Mouse (Mus musculus): ENCODE results near the gene Olfr1018.

Gene Olfr1018

DNA sequence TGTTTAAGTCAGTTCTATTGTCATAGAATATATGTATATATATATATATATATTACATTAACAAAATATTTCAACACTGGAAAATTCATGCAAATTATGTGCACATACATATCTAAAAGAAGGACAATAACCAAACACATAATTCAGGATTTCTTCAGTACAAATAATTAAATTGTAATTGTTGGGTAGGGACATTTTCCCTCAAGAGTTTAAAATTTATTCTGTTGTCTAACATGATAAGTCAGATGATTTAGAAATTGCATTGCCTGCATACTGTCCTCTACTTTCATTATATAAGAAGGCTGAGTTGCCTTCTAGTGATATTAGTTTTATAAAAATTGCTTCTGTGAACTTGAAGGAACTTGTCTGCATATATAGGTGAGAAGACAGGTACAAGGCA lies at the start of gene Olfr1018:
TSS of gene Olfr1018 (plus strand) at position 301 of the 400 bp plus-strand sequence.
- no peak for DNase-seq (ENCODE audit: low spot score in 2 of 2)

DNA sequence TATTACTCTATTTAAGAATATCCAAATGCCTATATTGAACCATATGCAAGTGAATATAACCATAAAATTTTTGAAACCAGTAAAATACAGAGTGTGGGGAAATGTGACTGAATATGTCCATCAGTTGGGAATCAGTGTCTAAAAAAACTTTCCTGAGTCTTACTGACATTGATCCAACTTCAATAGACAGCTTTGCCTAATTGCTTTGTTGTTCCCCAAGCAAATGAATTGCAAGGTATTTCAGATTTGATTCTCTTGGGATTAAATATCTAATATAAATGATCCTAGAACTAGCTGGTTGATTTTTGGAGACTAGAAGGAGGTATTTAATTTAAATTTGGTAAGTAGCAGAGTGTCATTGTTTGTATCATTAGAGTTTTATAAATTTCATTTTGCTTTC lies 45.9 kb upstream of the Olfr1018 start, which contains the start of gene Olfr1014:
TSS of gene Olfr1014 (plus strand) at position 301 of the 400 bp plus-strand sequence.
- no peak for DNase-seq (ENCODE audit: low spot score in 2 of 2)

DNA sequence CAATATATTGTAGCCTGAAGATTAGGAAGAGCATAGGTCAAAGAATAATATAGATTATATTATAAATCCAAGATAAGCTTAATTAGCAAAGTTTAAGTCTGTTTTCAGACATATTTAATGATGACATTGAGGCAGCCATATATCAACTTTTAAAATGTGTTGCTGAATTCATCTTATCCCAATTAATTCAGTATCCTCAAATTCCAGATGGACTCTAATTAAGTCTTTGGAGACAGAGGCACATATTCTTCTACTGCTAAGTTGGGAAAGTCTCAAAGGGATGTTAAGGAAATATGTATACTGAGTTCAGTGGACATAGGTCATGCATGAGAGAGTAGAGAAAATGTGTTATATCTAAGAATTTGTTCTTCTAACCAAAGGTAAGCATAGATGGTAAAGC lies 36.6 kb upstream of the Olfr1018 start, which contains the start of gene Olfr1015:
TSS of gene Olfr1015 (plus strand) at position 301 of the 400 bp plus-strand sequence.
- no peak for DNase-seq (ENCODE audit: low spot score in 2 of 2)

DNA sequence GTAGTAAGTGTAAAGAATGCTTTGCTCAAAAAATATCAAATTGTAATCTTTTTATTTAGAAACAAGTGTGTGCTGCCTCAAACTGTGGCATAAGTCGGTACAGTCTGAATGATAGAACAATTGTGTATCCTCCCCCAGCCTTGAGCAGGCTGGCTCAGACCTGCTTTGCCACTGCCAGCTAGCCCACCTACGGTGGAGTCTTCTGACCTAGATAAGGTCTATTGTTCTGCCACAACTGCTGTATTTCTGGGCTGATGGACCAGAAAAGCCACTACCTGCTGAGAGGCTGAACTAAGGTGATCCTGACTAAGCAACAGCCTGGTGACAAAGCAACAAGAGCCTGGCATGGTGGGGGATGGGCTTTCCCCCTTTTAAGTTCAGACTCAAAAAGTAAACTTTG lies 25.9 kb upstream of the Olfr1018 start:
- DNase-seq (ENCODE audit: low spot score in 2 of 2), result no peak

DNA sequence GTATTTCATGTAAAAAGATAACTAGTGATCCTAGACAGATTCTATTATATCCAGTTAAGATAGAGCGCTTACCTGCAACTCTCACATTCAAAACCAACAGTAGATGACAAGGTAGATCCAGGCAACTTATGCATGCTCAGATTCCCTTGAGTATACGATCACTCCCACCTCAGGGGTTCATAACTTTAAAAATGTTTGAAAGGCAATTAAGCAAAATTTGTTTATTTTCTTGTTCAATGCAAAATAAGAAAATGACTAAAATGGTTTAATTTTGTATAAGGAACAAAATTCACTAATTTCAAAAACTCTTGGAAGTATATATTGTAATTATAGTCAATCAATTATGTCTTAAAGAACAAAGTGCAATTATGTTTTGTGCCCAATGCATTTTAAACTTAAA lies 15.8 kb upstream of the Olfr1018 start, which contains the start of gene Olfr1016:
TSS of gene Olfr1016 (minus strand) at position 101 of the 400 bp plus-strand sequence.
- DNase-seq (ENCODE audit: low spot score in 2 of 2), result no peak

DNA sequence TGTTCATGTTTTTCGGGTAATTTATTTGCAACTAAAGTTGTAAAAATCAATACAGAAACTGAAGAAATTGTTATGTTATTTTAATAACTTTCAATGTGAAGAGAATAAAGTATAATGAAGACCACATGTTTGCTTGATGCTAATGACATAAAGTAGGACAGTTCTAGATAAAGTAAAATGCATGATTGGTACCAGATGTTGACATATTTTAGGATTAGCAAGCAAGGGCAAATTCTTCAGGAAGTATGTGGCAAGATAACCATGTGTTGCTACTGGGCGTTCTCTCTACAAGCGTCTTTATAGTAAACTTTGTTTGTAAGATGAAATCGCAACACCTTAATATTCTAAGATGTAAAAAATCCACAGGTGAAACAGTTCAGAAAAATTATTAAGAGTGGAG lies 13.8 kb upstream of the Olfr1018 start:
- DNase-seq (ENCODE audit: low spot score in 2 of 2), result no peak

DNA sequence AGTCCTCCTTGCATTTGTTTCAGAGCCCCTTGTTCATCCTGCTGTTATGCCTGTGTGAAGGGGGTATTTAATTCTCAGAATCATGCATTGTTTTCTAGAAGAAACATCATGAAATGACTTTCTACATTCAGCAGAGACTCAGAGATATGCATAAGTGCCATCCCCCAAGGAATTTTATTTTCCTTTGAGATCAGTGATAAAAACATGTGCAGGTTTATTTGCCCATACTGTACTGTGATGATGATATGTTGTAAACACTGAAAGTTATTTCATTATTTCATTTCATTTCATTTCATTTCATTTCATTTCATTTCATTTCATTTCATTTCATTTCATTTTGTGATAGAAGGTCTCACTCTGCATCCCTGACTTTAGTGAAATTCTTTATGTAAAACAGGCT lies 27.1 kb downstream of the Olfr1018 start, which contains the start of gene Olfr1019:
TSS of gene Olfr1019 (minus strand) at position 101 of the 400 bp plus-strand sequence.
- no peak for DNase-seq (ENCODE audit: low spot score in 2 of 2)

DNA sequence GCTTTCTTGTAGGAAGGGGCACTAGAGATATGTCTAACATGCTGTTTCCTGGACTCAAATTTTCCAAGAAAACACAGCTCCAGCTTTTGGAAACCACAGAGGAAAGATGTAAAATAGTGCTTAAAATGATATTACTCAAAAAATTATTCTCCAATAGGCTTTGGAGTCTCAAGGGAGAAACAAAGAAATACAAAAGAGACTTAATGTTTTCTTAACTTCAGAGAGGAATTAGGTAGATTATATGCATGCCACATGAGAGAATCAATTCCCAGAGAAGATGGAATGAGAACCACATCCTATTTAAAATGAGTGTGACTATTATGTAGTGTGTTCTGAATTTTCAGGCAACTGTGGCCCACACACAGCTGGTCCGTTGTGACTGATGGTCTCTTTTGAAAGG lies 28.5 kb downstream of the Olfr1018 start, which contains the start of gene Olfr1020:
TSS of gene Olfr1020 (plus strand) at position 301 of the 400 bp plus-strand sequence.
- DNase-seq (ENCODE audit: low spot score in 2 of 2), result no peak

DNA sequence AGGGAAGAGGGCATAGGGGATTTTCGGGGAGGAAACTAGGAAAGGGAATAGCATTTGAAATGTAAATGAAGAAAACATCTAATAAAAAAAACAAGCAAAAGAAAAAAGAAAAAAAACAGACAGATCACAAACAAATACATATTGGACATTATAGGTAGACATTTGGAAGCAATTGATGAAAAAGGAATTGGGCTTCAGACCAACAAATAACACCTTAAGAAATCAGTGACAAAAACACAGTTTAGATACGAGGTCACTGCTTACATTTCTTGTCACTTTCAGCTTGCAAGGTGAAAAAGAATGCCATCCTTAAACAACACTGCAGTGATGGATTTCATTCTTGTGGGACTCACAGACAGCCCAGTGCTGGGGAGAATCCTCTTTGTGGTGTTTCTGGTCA lies 50.0 kb downstream of the Olfr1018 start, which contains the start of gene Olfr1022:
TSS of gene Olfr1022 (plus strand) at position 301 of the 400 bp plus-strand sequence.
- no peak for DNase-seq (ENCODE audit: low spot score in 2 of 2)
